Mouse (Mus musculus): Measurements from ENCODE around the gene Slc4a3. TPM values are rescaled to one million over a fixed set of nuclear protein-coding genes. Genes with fewer than 3 reads are reported as not detected.
A peak's percentile ranks its signal among the peaks of the same experiment; 100 is the strongest.

Slc4a3 gene
- polyA plus RNA-seq, 1 experiment from 2014 or later, result 11.8 TPM

DNA sequence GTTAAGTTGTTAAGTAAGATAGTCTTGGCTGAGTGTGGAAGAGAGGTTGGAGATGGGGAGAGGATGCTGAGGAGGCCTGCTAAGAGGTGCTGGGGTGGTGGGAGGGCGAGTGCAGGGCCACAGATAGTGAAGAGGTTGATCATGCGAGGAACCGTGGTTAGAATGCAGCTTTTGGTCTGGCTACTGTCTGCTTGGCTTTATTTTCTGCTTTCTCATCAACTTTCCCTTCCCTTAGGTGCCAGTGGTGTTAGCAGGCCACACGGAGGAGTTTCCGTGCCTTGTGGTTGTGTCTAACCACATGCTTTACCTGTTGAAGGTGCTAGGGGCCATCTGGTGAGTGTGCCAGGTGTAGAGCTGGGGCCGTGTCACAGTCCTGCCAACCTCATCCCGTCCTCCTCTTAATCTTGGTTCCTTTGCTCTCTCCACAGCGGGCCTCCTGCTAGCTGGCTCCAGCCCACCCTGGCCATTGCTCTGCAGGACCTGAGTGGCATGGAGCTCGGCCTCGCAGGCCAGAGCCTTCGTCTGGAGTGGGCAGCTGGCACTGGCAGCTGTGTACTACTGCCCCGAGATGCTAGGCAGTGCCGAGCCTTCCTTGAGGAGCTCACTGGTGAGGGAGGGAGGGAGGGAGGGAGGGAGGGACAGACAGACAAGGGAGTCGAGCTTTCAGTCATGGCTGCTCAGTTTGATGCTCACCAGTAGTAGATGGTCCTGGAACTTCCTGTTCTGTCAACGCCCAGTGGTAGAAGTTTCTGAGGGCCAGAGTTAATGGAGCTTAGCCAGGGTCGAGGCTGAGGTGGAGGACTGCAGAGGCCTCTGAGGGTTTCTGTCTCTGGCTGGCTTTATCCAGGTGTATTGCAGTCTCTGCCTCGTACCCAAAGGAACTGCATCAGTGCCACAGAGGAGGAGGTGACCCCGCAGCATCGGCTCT lies 12.5 kb upstream of the Slc4a3 start:
- Histone ChIP-seq H3K36me3 (ENCODE audit: control insufficient read depth, insufficient read depth, low read length) (peaks cover 70% of the 10 kb centered on the region), H3K9me3 (ENCODE audit: control insufficient read depth, low read length) (no peaks in the 10 kb centered on the region), H3K4me1 (replicated peaks; ENCODE audit: control insufficient read depth, insufficient read depth, low read length) (no peaks in the 10 kb centered on the region), H3K4me3 (ENCODE audit: low read depth, low read length) (no peak overlapping the region), H3K4me2 (ENCODE audit: low read length) (no peak overlapping the region), H3K27ac (ENCODE audit: low read depth) (no peak overlapping the region), H3K27me3 (replicated peaks; ENCODE audit: control insufficient read depth, insufficient read depth, low read length) (no peaks in the 10 kb centered on the region), H3K9ac (ENCODE audit: low read length) (no peak overlapping the region)
- DNase-seq (ENCODE audit: low spot score) (no peak), ATAC-seq (replicated peaks; ENCODE audit: low FRiP score, low TSS enrichment, low read depth) (no peak)
- 91% methylated on average over 19 of the region's 19 CpGs for WGBS

DNA sequence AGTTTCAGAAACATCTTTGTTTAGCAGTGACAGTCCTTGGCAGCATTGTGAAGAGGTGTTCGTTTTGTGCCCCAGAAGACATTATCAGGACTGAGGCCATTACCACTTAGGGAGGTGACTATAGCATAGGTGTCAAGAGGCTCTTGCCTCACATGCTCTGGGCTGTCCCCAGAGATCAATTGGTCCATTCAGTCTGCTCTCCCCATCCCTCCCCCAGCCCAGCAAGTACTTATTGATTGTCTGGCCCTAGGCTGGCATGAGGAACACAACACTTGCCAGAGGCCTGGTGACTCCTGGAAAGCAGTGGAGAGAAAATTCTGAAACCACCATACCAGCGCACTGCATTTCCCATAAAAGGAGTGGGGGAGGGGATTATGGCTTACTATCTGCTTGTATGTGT lies 8.5 kb upstream of the Slc4a3 start:
- Histone ChIP-seq H3K36me3 (ENCODE audit: control insufficient read depth, insufficient read depth, low read length) (peaks cover 44% of the 10 kb centered on the region), H3K27me3 (replicated peaks; ENCODE audit: control insufficient read depth, insufficient read depth, low read length) (no peaks in the 10 kb centered on the region), H3K9me3 (ENCODE audit: control insufficient read depth, low read length) (no peaks in the 10 kb centered on the region), H3K4me2 (ENCODE audit: low read length) (no peak overlapping the region), H3K4me1 (replicated peaks; ENCODE audit: control insufficient read depth, insufficient read depth, low read length) (no peaks in the 10 kb centered on the region), H3K9ac (ENCODE audit: low read length) (no peak overlapping the region), H3K27ac (ENCODE audit: low read depth) (no peak overlapping the region), H3K4me3 (ENCODE audit: low read depth, low read length) (no peak overlapping the region)
- no peak for DNase-seq (ENCODE audit: low spot score)
- no peak for ATAC-seq (replicated peaks; ENCODE audit: low FRiP score, low TSS enrichment, low read depth)
- WGBS, result 77% methylated on average over 2 of the region's 2 CpGs

DNA sequence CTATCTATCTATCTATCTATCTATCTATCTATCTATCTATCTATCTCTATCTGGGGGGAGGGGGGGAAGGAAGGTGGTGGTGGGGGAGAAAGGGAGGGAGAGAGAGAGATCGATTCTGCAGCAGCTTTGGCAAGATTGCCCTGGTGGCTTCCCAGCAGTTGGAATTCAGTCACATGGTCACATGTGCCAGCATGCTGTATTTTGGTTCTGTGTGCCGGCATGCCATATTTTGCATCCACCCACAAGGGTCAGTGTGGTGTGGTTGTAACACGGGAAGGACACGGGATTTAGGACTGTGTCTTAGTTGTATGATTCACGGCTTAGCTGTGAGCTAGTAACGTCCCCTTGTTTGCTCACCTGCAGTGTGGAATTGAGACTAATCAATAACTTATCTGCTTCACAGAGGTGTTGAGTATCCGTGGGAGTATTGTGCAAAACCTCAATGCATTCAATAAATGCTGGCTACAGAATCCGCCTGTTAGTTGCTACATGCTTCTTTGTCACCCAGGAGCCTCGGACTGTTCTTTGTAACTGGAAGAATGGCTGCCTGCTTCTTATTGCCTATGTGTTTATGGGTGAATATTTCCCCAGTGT lies 7.4 kb upstream of the Slc4a3 start:
- Histone ChIP-seq H3K27ac (ENCODE audit: low read depth) (no peak overlapping the region), H3K4me3 (ENCODE audit: low read depth, low read length) (no peak overlapping the region), H3K4me1 (replicated peaks; ENCODE audit: control insufficient read depth, insufficient read depth, low read length) (no peaks in the 10 kb centered on the region), H3K9me3 (ENCODE audit: control insufficient read depth, low read length) (no peaks in the 10 kb centered on the region), H3K4me2 (ENCODE audit: low read length) (no peak overlapping the region), H3K27me3 (replicated peaks; ENCODE audit: control insufficient read depth, insufficient read depth, low read length) (no peaks in the 10 kb centered on the region), H3K36me3 (ENCODE audit: control insufficient read depth, insufficient read depth, low read length) (peaks cover 35% of the 10 kb centered on the region), H3K9ac (ENCODE audit: low read length) (no peak overlapping the region)
- DNase-seq (ENCODE audit: low spot score) (no peak), ATAC-seq (replicated peaks; ENCODE audit: low FRiP score, low TSS enrichment, low read depth) (no peak)
- WGBS, result 66% methylated on average over 9 of the region's 9 CpGs

GRCm38 (mm10) chr1:75541496-75541895 lies 4.6 kb upstream of the Slc4a3 start:
- no peak overlapping the region for H3K27ac ChIP-seq (ENCODE audit: low read depth)
- no peak overlapping the region for H3K4me3 ChIP-seq (ENCODE audit: low read depth, low read length)
- H3K4me2 ChIP-seq (ENCODE audit: low read length), result no peak overlapping the region
- H3K4me1 ChIP-seq (replicated peaks; ENCODE audit: control insufficient read depth, insufficient read depth, low read length), result peaks cover 5% of the 10 kb centered on the region; the same call in 1 of the 2 replicates
- H3K9me3 ChIP-seq (ENCODE audit: control insufficient read depth, low read length), result no peaks in the 10 kb centered on the region
- H3K9ac ChIP-seq (ENCODE audit: low read length), result no peak overlapping the region
- ATAC-seq (replicated peaks; ENCODE audit: low FRiP score, low TSS enrichment, low read depth), result no peak
- H3K27me3 ChIP-seq (replicated peaks; ENCODE audit: control insufficient read depth, insufficient read depth, low read length), result no peaks in the 10 kb centered on the region
- H3K36me3 ChIP-seq (ENCODE audit: control insufficient read depth, insufficient read depth, low read length), result peaks cover 9% of the 10 kb centered on the region
- 88% methylated on average over 7 of the region's 7 CpGs for WGBS
- no peak for DNase-seq (ENCODE audit: low spot score)

GRCm38 (mm10) chr1:75544351-75544750 lies 1.7 kb upstream of the Slc4a3 start:
- no peak overlapping the region for H3K4me2 ChIP-seq (ENCODE audit: low read length)
- DNase-seq (ENCODE audit: low spot score) (no peak), ATAC-seq (replicated peaks; ENCODE audit: low FRiP score, low TSS enrichment, low read depth) (no peak)
- no peaks in the 10 kb centered on the region for H3K9me3 ChIP-seq (ENCODE audit: control insufficient read depth, low read length)
- H3K9ac ChIP-seq (ENCODE audit: low read length), result no peak overlapping the region
- H3K36me3 ChIP-seq (ENCODE audit: control insufficient read depth, insufficient read depth, low read length), result peaks cover 11% of the 10 kb centered on the region; the same call in 1 of the 2 replicates
- H3K4me3 ChIP-seq (ENCODE audit: low read depth, low read length), result no peak overlapping the region
- H3K27me3 ChIP-seq (replicated peaks; ENCODE audit: control insufficient read depth, insufficient read depth, low read length), result no peaks in the 10 kb centered on the region
- 89% methylated on average over 6 of the region's 6 CpGs for WGBS
- peaks cover 8% of the 10 kb centered on the region; the same call in 1 of the 2 replicates for H3K4me1 ChIP-seq (replicated peaks; ENCODE audit: control insufficient read depth, insufficient read depth, low read length)
- H3K27ac ChIP-seq (ENCODE audit: low read depth), result no peak overlapping the region

DNA sequence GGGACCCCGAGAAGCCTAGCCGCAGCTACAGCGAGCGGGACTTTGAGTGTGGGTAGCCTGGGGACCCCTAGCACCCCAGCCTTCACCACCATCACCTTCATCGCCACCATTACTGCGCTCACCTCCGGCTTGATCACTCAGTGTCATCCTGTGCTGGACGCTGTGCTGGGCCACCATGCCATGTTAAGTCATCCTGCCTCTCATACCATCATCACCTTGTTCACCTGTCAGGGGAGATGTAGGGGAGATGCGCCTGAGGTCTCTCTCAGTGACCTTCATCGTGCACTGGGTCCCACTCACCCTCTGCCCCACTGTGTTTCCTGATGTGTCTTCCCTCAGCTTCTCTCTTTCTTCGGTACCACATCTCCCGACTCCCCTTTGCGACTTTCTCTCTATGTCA lies 1.3 kb downstream of the Slc4a3 start:
- WGBS, result 94% methylated on average over 13 of the region's 13 CpGs
- Histone ChIP-seq H3K9me3 (ENCODE audit: control insufficient read depth, low read length) (no peaks in the 10 kb centered on the region), H3K4me2 (ENCODE audit: low read length) (peak overlapping the region; percentile 65), H3K4me3 (ENCODE audit: low read depth, low read length) (no peak overlapping the region), H3K27me3 (replicated peaks; ENCODE audit: control insufficient read depth, insufficient read depth, low read length) (no peaks in the 10 kb centered on the region), H3K9ac (ENCODE audit: low read length) (no peak overlapping the region), H3K36me3 (ENCODE audit: control insufficient read depth, insufficient read depth, low read length) (peaks cover 26% of the 10 kb centered on the region), H3K27ac (ENCODE audit: low read depth) (no peak overlapping the region), H3K4me1 (replicated peaks; ENCODE audit: control insufficient read depth, insufficient read depth, low read length) (peaks cover 8% of the 10 kb centered on the region; the same call in 1 of the 2 replicates)
- ATAC-seq (replicated peaks; ENCODE audit: low FRiP score, low TSS enrichment, low read depth) (no peak), DNase-seq (ENCODE audit: low spot score) (no peak)

GRCm38 (mm10) chr1:75548083-75548482 lies 2.0 kb downstream of the Slc4a3 start:
- DNase-seq (ENCODE audit: low spot score), result no peak
- Histone ChIP-seq H3K9ac (ENCODE audit: low read length) (no peak overlapping the region), H3K4me1 (replicated peaks; ENCODE audit: control insufficient read depth, insufficient read depth, low read length) (peaks cover 8% of the 10 kb centered on the region; the same call in 1 of the 2 replicates), H3K36me3 (ENCODE audit: control insufficient read depth, insufficient read depth, low read length) (peaks cover 33% of the 10 kb centered on the region), H3K4me3 (ENCODE audit: low read depth, low read length) (no peak overlapping the region), H3K27ac (ENCODE audit: low read depth) (no peak overlapping the region), H3K4me2 (ENCODE audit: low read length) (no peak overlapping the region), H3K9me3 (ENCODE audit: control insufficient read depth, low read length) (no peaks in the 10 kb centered on the region), H3K27me3 (replicated peaks; ENCODE audit: control insufficient read depth, insufficient read depth, low read length) (no peaks in the 10 kb centered on the region)
- WGBS, result 94% methylated on average over 3 of the region's 3 CpGs
- no peak for ATAC-seq (replicated peaks; ENCODE audit: low FRiP score, low TSS enrichment, low read depth)

DNA sequence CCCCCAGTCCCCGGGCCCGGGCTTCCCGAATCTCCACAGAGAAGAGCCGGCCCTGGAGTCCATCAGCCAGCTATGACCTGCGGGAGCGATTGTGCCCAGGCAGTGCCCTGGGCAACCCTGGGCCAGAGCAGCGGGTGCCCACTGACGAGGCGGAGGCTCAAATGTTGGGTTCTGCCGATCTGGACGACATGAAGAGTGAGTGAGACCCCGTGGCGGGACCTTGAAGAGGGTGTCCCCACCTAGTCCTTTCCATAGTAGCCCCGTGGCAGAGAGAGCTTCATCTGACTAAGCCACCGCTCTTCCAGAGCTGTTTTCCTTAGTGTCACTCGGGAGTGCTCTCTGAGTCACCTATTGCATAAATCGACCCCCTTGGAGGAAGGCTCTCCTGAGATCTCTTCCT lies 2.8 kb downstream of the Slc4a3 start:
- no peak overlapping the region for H3K4me3 ChIP-seq (ENCODE audit: low read depth, low read length)
- no peaks in the 10 kb centered on the region for H3K27me3 ChIP-seq (replicated peaks; ENCODE audit: control insufficient read depth, insufficient read depth, low read length)
- 89% methylated on average over 17 of the region's 17 CpGs for WGBS
- H3K4me1 ChIP-seq (replicated peaks; ENCODE audit: control insufficient read depth, insufficient read depth, low read length), result peaks cover 8% of the 10 kb centered on the region; the same call in 1 of the 2 replicates
- H3K4me2 ChIP-seq (ENCODE audit: low read length), result no peak overlapping the region
- H3K27ac ChIP-seq (ENCODE audit: low read depth), result no peak overlapping the region
- peaks cover 41% of the 10 kb centered on the region for H3K36me3 ChIP-seq (ENCODE audit: control insufficient read depth, insufficient read depth, low read length)
- no peak overlapping the region for H3K9ac ChIP-seq (ENCODE audit: low read length)
- no peak for ATAC-seq (replicated peaks; ENCODE audit: low FRiP score, low TSS enrichment, low read depth)
- H3K9me3 ChIP-seq (ENCODE audit: control insufficient read depth, low read length), result no peaks in the 10 kb centered on the region
- DNase-seq (ENCODE audit: low spot score), result no peak
